Mouse (Mus musculus) erythroblast, embryonic 14.5 days (primary cell): ENCODE results near the gene Prkcb.

Experiments used
- GATA1 ChIP-seq: IDR thresholded peaks from 2 replicates; pipeline ENCODE4 v1.6.1; 2012; ENCODE audit warnings: low read length, inconsistent platforms, mixed read lengths
- TAL1 ChIP-seq: IDR thresholded peaks from 3 replicates; pipeline ENCODE4 v1.6.1; 2012; ENCODE audit warnings: low read length, inconsistent platforms, mixed read lengths

GRCm38 (mm10) chr7:122409945-122410344, 121.4 kb downstream of the Prkcb start:
- TF ChIP-seq TAL1, result no peak
- TF ChIP-seq GATA1, result no peak
